Mouse (Mus musculus) liver, embryonic 13.5 days (tissue): ENCODE measurements around the gene Mettl11b. TPM values are rescaled to one million over a fixed set of nuclear protein-coding genes. Genes with fewer than 3 reads are reported as not detected.

ENCODE experiments used
- ATAC-seq: fragments of 200-750 bp; cut with Nextera tagmentation; 2 replicates; pipeline ENCODE4 v1.8.0; 2017; ENCODE audit warnings: low read depth, mild to moderate bottlenecking, moderate number of reproducible peaks, moderate library complexity
- DNase-seq: peaks from one replicate; pipeline ENCODE4 v3.0.0; 2022
- H3K27ac ChIP-seq: fragments of 300-500 bp; sonication (generic); 2 replicates; pipeline ENCODE4 v1.5.1; 2015; ENCODE audit warnings: moderate library complexity, mild to moderate bottlenecking, inconsistent platforms
- H3K27me3 ChIP-seq: fragments of 300-500 bp; sonication (generic); 2 replicates; pipeline ENCODE4 v1.6.1; 2015; ENCODE audit warnings: mild to moderate bottlenecking, inconsistent platforms
- H3K36me3 ChIP-seq: fragments of 300-500 bp; sonication (generic); 2 replicates; pipeline ENCODE4 v1.6.1; 2015; ENCODE audit warnings: mild to moderate bottlenecking, inconsistent platforms
- H3K4me1 ChIP-seq: fragments of 300-500 bp; sonication (generic); replicated peaks from 2 replicates; pipeline ENCODE4 v1.6.1; 2015; ENCODE audit warnings: inconsistent platforms
- H3K4me2 ChIP-seq: fragments of 300-500 bp; sonication (generic); 2 replicates; pipeline ENCODE4 v1.6.1; 2015; ENCODE audit warnings: inconsistent platforms, mild to moderate bottlenecking, moderate library complexity
- H3K4me3 ChIP-seq: fragments of 300-500 bp; sonication (generic); replicated peaks from 2 replicates; pipeline ENCODE4 v1.5.1; 2015; ENCODE audit warnings: mild to moderate bottlenecking, inconsistent platforms
- H3K9ac ChIP-seq: fragments of 300-500 bp; sonication (generic); 2 replicates; pipeline ENCODE4 v1.6.1; 2015; ENCODE audit warnings: mild to moderate bottlenecking, inconsistent platforms
- H3K9me3 ChIP-seq: fragments of 300-500 bp; sonication (generic); replicated peaks from 2 replicates; pipeline ENCODE4 v1.6.1; 2016; ENCODE audit warnings: inconsistent platforms
- WGBS: fragments of 180-500 bp; shearing (Covaris S2); methylation state at CpG from one replicate; pipeline ENCODE4 v1.1.7; 2015; ENCODE audit not compliant: insufficient replicate concordance; 5-methylcytosine and 5-hydroxymethylcytosine counted together
- polyA plus RNA-seq: library from polyadenylated mRNA; unstranded; fragments of >200 nt; fragmentation: Nextera tagmentation; extraction: Ambion mirVana; gene quantifications from 2 replicates; pipeline ENCODE4 v1.2.1, GENCODE M21; 2015

The Mettl11b gene
- polyA plus RNA-seq, 1 experiment from 2014 or later: not detected

GRCm38 (mm10) chr1:163682935-163683430 lies 42.0 kb downstream of the Mettl11b start:
- Histone ChIP-seq H3K4me2 (no peak overlapping the region), H3K4me1 (no peaks in the 10 kb centered on the region), H3K36me3 (no peaks in the 10 kb centered on the region), H3K27ac (no peak overlapping the region), H3K9ac (no peak overlapping the region), H3K27me3 (no peaks in the 10 kb centered on the region), H3K9me3 (no peaks in the 10 kb centered on the region), H3K4me3 (no peak overlapping the region)
- WGBS: 77% methylated on average over 2 of the region's 2 CpGs
- ATAC-seq (no peak), DNase-seq (no peak)

- H3K4me2 ChIP-seq: no peak overlapping the region
- H3K9ac ChIP-seq: no peak overlapping the region
- H3K27ac ChIP-seq: no peak overlapping the region
- no peaks in the 10 kb centered on the region for H3K4me1 ChIP-seq
- DNase-seq (no peak), ATAC-seq (no peak)
- no peak overlapping the region for H3K4me3 ChIP-seq
- no peaks in the 10 kb centered on the region for H3K36me3 ChIP-seq
- WGBS: 58% methylated on average over 3 of the region's 3 CpGs
- no peaks in the 10 kb centered on the region for H3K27me3 ChIP-seq
- H3K9me3 ChIP-seq: no peaks in the 10 kb centered on the region
Observed at GRCm38 (mm10) chr1:163682127-163682526, 42.9 kb downstream of the Mettl11b start.

- Histone ChIP-seq H3K4me2 (no peak overlapping the region), H3K36me3 (no peaks in the 10 kb centered on the region), H3K4me3 (no peak overlapping the region), H3K27ac (no peak overlapping the region), H3K4me1 (no peaks in the 10 kb centered on the region), H3K9ac (no peak overlapping the region), H3K27me3 (no peaks in the 10 kb centered on the region), H3K9me3 (no peaks in the 10 kb centered on the region)
- 79% methylated on average over 3 of the region's 3 CpGs for WGBS
- ATAC-seq: no peak
- no peak for DNase-seq
Observed at GRCm38 (mm10) chr1:163672866-163673265, 52.2 kb downstream of the Mettl11b start.

- no peak overlapping the region for H3K9ac ChIP-seq
- no peaks in the 10 kb centered on the region for H3K27me3 ChIP-seq
- H3K27ac ChIP-seq: no peak overlapping the region
- ATAC-seq (no peak), DNase-seq (no peak)
- WGBS: 52% methylated on average over 4 of the region's 4 CpGs
- no peaks in the 10 kb centered on the region for H3K9me3 ChIP-seq
- H3K4me2 ChIP-seq: no peak overlapping the region
- no peak overlapping the region for H3K4me3 ChIP-seq
- H3K36me3 ChIP-seq: no peaks in the 10 kb centered on the region
- no peaks in the 10 kb centered on the region for H3K4me1 ChIP-seq
Observed at GRCm38 (mm10) chr1:163671326-163671725, 53.7 kb downstream of the Mettl11b start.

- no peaks in the 10 kb centered on the region for H3K9me3 ChIP-seq
- no peak overlapping the region for H3K9ac ChIP-seq
- no peak overlapping the region for H3K4me2 ChIP-seq
- no peaks in the 10 kb centered on the region for H3K36me3 ChIP-seq
- no peaks in the 10 kb centered on the region for H3K27me3 ChIP-seq
- 17% methylated on average over 4 of the region's 4 CpGs for WGBS
- DNase-seq (no peak), ATAC-seq (no peak)
- no peak overlapping the region for H3K27ac ChIP-seq
- no peaks in the 10 kb centered on the region for H3K4me1 ChIP-seq
- no peak overlapping the region for H3K4me3 ChIP-seq
Observed at GRCm38 (mm10) chr1:163670702-163671101, 54.3 kb downstream of the Mettl11b start.

GRCm38 (mm10) chr1:163669936-163670335 lies 55.1 kb downstream of the Mettl11b start:
- Histone ChIP-seq H3K27ac (no peak overlapping the region), H3K9ac (no peak overlapping the region), H3K4me3 (no peak overlapping the region), H3K27me3 (no peaks in the 10 kb centered on the region), H3K4me1 (no peaks in the 10 kb centered on the region), H3K4me2 (no peak overlapping the region), H3K36me3 (no peaks in the 10 kb centered on the region), H3K9me3 (no peaks in the 10 kb centered on the region)
- 77% methylated on average over 4 of the region's 4 CpGs for WGBS
- ATAC-seq (no peak), DNase-seq (no peak)

GRCm38 (mm10) chr1:163662416-163662815 lies 62.6 kb downstream of the Mettl11b start:
- 66% methylated on average over 1 of the region's 1 CpGs for WGBS
- DNase-seq (no peak), ATAC-seq (no peak)
- Histone ChIP-seq H3K9ac (no peak overlapping the region), H3K27me3 (no peaks in the 10 kb centered on the region), H3K4me2 (no peak overlapping the region), H3K9me3 (no peaks in the 10 kb centered on the region), H3K27ac (no peak overlapping the region), H3K4me3 (no peak overlapping the region), H3K36me3 (no peaks in the 10 kb centered on the region), H3K4me1 (no peaks in the 10 kb centered on the region)

GRCm38 (mm10) chr1:163658535-163658928 lies 66.5 kb downstream of the Mettl11b start:
- no peak for DNase-seq

GRCm38 (mm10) chr1:163657766-163658534 lies 67.1 kb downstream of the Mettl11b start:
- DNase-seq: no peak
- no peaks in the 10 kb centered on the region for H3K36me3 ChIP-seq

More at GRCm38 (mm10) chr1:163658535-163658928, 66.5 kb downstream of the Mettl11b start:
- Histone ChIP-seq H3K9me3 (no peaks in the 10 kb centered on the region), H3K4me1 (no peaks in the 10 kb centered on the region), H3K9ac (no peak overlapping the region), H3K4me2 (no peak overlapping the region), H3K27me3 (no peaks in the 10 kb centered on the region), H3K4me3 (no peak overlapping the region), H3K27ac (no peak overlapping the region), H3K36me3 (no peaks in the 10 kb centered on the region)
- ATAC-seq: no peak

GRCm38 (mm10) chr1:163657056-163657455 lies 68.0 kb downstream of the Mettl11b start:
- H3K36me3 ChIP-seq: no peaks in the 10 kb centered on the region
- no peak overlapping the region for H3K9ac ChIP-seq
- no peak overlapping the region for H3K27ac ChIP-seq
- H3K4me2 ChIP-seq: no peak overlapping the region
- ATAC-seq: no peak
- H3K9me3 ChIP-seq: no peaks in the 10 kb centered on the region
- 53% methylated on average over 2 of the region's 2 CpGs for WGBS
- no peak overlapping the region for H3K4me3 ChIP-seq
- no peak for DNase-seq
- no peaks in the 10 kb centered on the region for H3K4me1 ChIP-seq
- H3K27me3 ChIP-seq: no peaks in the 10 kb centered on the region

More at GRCm38 (mm10) chr1:163657766-163658534, 67.1 kb downstream of the Mettl11b start:
- Histone ChIP-seq H3K4me1 (no peaks in the 10 kb centered on the region), H3K4me2 (no peak overlapping the region), H3K4me3 (no peak overlapping the region), H3K9ac (no peak overlapping the region), H3K27ac (no peak overlapping the region), H3K27me3 (no peaks in the 10 kb centered on the region), H3K9me3 (no peaks in the 10 kb centered on the region)
- ATAC-seq: no peak
- WGBS: 55% methylated on average over 7 of the region's 7 CpGs

- Histone ChIP-seq H3K4me2 (no peak overlapping the region), H3K36me3 (no peaks in the 10 kb centered on the region), H3K27me3 (no peaks in the 10 kb centered on the region), H3K9ac (no peak overlapping the region), H3K4me3 (no peak overlapping the region), H3K27ac (no peak overlapping the region), H3K4me1 (no peaks in the 10 kb centered on the region), H3K9me3 (no peaks in the 10 kb centered on the region)
- DNase-seq: no peak
- ATAC-seq: no peak
- WGBS: 72% methylated on average over 5 of the region's 5 CpGs
Observed at GRCm38 (mm10) chr1:163656432-163656831, 68.6 kb downstream of the Mettl11b start.
